Mouse (Mus musculus) left cerebral cortex, adult 18-20 months (tissue): ENCODE measurements around the gene Cmklr1. TPM values are rescaled to one million over a fixed set of nuclear protein-coding genes. Genes with fewer than 3 reads are reported as not detected.

Source experiments
- DNase-seq, 2 experiments: peaks; one replicate each; pipeline ENCODE4 v3.0.0; 2021 to 2022; ENCODE audit warnings: low spot score in 2 of 2, mixed read lengths in 1 of 2
- total RNA-seq, 2 experiments: library from RNA; stranded (reverse); gene quantifications; 2 replicates each; pipeline ENCODE4 v1.2.3; 2021

Gene Cmklr1
- total RNA-seq, 2 experiments from 2014 or later: 4.6 to 5.5 TPM

DNA sequence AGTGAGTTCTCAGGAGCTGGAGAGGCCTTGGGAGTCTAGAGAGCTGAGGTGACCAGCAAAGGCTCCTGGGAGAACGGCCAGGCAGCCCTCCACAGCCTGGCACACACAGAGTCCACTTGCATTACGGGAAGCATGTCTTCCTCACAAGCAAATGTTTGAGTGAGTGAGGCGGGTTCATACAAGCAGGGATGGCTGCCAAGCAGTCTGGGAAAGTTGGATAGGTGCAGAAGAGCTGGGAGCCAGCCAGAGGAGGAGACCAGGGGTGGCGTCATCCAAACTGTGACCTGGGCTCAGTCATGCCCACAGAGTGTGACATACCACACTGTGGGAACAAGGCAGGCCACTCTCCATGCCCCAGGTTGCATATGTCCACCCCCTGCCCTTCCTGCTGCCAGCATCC, 25.2 kb downstream of the Cmklr1 start:
- no peak for DNase-seq

GRCm38 (mm10) chr5:113623052-113623451, 27.2 kb downstream of the Cmklr1 start:
- no peak for DNase-seq

- DNase-seq: no peak
These were observed 29.2 kb downstream of the Cmklr1 start for GRCm38 (mm10) chr5:113620999-113621398.

- no peak for DNase-seq
These were observed 30.0 kb downstream of the Cmklr1 start for GRCm38 (mm10) chr5:113620130-113620716.

DNA sequence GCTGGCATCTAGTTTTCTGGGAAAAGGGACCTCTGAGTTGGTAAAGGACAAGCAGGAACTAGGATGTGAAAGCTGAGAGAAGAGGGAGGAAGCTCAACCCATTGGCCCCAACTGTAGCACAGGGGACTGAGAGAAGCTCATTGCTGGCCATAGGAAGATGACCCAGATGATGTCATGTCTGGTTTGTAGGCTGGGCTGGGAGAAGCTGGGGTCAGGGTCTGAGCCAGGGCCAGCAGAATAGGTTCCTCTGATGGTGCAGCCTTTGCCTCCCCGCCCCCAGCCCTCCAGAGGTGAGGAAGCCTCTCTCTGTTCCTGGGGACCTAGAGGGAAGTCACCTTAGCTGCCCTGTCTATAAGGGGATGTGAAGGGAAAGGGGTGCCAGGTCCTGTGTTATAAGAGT, 31.1 kb downstream of the Cmklr1 start:
- no peak for DNase-seq

DNA sequence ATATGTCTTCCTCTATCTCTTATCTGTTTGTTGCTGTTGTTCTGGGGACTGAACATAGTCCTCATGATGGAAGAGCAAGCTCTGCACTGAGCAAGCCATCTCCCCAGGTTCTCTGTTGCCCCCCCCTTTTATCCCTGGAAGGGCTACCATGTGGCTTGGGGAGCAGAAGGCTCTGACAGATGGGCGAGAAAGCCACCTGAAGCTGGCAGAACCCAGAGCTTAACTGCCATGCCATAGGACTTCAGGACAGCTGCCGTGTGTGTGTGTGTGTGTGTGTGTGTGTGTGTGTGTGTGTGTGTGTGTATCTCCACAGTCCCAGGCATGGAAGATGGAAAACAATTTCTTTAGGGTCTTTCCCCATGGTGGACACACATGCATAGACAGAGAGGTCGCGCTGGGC, 31.5 kb downstream of the Cmklr1 start:
- no peak for DNase-seq

DNA sequence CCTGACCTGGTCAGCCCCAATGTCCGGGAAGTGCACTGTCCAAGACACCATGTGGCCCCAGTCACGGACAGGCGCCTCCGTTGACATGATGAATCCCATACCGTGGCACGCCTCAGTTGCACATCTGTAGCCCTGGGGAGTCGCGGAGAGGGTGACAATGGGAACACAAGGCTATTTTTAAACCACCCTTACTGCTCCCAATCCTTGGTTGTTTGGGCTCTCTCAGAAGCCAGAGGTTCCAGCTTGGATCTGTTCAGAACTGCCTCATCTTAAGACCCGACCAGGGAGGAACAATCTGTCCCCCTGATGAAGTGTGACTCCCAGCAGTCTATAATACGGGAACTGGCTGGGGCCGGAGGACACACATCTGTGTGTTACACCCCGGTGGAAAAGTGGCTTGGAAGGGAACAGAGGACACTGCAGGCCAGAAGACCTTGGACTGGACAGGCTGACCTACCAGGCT, 38.4 kb downstream of the Cmklr1 start:
- no peak for DNase-seq

GRCm38 (mm10) chr5:113611131-113611530, 39.1 kb downstream of the Cmklr1 start:
- DNase-seq: no peak

GRCm38 (mm10) chr5:113610490-113610889, 39.7 kb downstream of the Cmklr1 start:
- no peak for DNase-seq

DNA sequence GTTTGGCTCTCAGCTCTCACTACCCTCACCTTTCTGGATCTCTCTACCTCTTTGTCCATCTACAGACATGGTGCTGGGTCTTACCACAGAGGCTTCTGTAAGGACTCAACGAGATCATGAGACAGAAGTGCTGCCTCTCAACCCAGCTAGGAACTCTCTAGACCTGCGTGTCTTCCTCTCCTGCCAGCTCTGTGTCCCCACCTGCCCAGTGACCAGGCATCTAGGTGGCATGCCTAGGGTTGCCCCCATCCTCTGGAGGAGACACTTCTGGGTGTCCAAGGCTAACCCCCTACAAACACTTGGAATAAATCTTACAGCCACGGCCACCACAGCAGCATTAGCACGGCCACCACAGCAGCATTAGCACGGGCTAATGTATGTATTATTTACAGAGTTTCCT, 40.3 kb downstream of the Cmklr1 start:
- no peak for DNase-seq

- no peak for DNase-seq
These were observed 41.7 kb downstream of the Cmklr1 start for GRCm38 (mm10) chr5:113608511-113608910.

- DNase-seq: no peak
These were observed 42.2 kb downstream of the Cmklr1 start for GRCm38 (mm10) chr5:113607941-113608431.

- DNase-seq: no peak
These were observed 43.1 kb downstream of the Cmklr1 start for GRCm38 (mm10) chr5:113606961-113607785.

DNA sequence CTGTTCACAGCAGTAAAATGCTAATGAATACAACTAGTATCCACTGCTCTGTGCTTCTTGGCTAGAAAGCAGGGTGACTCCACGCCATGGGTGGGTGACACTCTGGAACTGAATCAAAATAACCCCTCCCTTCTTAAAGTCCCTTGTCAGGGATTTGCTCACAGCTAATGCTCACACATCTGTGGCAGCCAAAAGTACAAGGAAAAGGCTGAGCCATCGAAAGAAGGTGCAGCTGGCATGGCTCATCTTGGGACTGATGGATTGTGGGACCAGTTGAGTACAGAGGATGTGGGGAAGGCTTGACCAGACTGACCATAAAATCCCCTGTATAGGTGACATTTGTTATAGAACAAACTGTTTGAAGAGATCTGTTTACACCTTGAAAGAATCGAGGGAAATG, 44.1 kb downstream of the Cmklr1 start:
- DNase-seq: no peak

GRCm38 (mm10) chr5:113604758-113605157, 45.5 kb downstream of the Cmklr1 start:
- no peak for DNase-seq

- DNase-seq: no peak
These were observed 46.8 kb downstream of the Cmklr1 start for GRCm38 (mm10) chr5:113603471-113603870.

- no peak for DNase-seq
These were observed 49.4 kb downstream of the Cmklr1 start for GRCm38 (mm10) chr5:113600803-113601202.

DNA sequence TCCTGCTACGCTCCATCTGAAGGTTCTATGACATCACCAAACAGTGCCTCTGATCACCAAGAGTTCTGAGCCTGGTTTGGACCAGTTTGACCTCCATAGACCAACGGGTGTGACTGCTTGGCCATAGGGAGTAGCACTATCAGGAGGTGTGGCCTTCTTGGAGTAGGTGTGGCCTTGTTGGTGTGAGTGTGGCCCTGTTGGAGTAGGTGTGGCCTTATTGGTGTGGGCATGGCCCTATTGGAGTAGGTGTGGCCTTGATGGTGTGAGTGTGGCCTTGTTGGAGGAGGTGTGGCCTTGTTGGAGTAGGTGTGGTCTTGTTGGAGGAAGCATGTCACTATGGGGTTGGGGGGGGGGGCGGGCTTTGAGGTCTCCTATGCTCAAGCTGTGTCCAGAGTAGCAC, 50.0 kb downstream of the Cmklr1 start:
- no peak for DNase-seq

- no peak for DNase-seq
These were observed 53.4 kb downstream of the Cmklr1 start for GRCm38 (mm10) chr5:113596780-113597353.

- DNase-seq: no peak
These were observed 54.0 kb downstream of the Cmklr1 start for GRCm38 (mm10) chr5:113596252-113596651.

DNA sequence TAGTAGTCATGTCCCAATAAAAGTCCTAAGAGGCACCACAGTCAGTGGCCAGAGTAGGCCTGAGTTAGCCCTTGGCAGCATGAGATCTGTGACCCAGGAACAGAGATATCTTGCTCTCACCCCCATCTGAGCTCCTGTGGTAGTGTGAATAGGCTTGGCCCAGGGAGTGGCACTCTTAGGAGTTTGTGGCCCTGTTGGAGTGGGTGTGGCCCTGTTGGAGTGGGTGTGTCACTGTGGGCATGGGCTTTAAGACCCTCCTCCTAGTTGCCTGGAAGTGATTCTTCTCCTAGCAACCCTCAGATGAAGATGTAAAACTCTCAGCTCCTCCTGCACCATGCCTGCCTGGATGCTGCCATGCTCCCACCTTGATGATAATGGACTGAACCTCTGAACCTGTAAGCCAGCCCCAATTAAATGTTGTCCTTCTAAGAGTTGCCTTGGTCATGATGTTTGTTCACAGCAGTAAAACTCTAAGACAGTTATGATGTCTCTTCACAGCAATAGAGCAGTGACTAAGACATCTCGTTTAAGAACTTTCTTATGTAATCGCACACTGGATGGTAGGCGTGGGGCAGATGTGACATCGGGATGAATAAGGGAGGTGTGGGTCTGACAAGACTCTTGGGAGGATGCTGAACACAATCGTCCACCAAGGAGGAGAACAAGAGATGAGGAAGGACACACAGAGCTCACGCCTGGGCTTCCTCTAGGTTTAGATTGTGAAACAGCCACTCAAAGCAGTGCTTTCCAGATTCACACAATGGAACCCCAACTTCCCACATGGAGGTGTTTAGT, 56.1 kb downstream of the Cmklr1 start:
- DNase-seq: peak; percentile 57 to 73
